Mouse (Mus musculus): ENCODE measurements at regions not wholly inside any gene's neighbourhood (a gene's known extent, or its start where the extent isn't known, plus 50 kb on each side); places are given as distances from the start of the nearest gene placed in this dataset.

DNA sequence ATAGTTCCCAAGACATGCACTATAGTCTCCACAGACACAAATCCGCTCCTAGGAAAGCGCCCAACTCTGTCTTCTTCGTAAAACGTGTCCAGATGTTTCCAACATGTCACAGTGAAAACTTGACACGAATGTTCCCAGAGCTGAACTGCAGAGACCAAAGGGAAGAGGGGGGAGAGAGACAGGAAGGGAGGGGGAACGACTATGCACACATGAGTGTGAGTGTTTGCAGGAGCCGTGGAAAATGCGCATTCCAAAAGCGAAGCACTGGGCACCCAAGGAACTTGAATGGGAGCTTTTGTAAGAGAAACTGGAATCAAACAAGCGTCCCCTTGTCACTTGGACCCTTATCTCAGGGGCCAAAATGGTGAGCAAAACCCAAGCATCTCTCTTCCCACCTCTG, 202.8 kb downstream of the Tm2d1 start:
- TF ChIP-seq POLR2A (IDR thresholded peaks at IDR 0.05; ENCODE audit: low read depth, low read length): no peak
- no peak for TF ChIP-seq CTCF (IDR thresholded peaks at IDR 0.05; ENCODE audit: extremely low read depth, insufficient read depth, insufficient read length, insufficient replicate concordance)
